Mouse (Mus musculus) heart, postnatal 4 days (tissue): ENCODE data around the gene Fgf23. TPM values are rescaled to one million over a fixed set of nuclear protein-coding genes. Genes with fewer than 3 reads are reported as not detected.

ENCODE experiments used
- DNase-seq: peaks from one replicate; pipeline ENCODE4 v3.0.0; 2021
- total RNA-seq, 2 experiments: library from RNA; stranded (reverse); gene quantifications; 2 replicates each; pipeline ENCODE4 v1.2.3; 2021

Fgf23 gene
- total RNA-seq, 2 experiments from 2014 or later = 0.14 TPM; not detected in 1

GRCm38 (mm10) chr6:127114753-127115456 lies 42.2 kb downstream of the Fgf23 start:
- DNase-seq = no peak

- peak; percentile 41 for DNase-seq
Observed at GRCm38 (mm10) chr6:127122221-127122806, 49.6 kb downstream of the Fgf23 start.

- no peak for DNase-seq
Observed at GRCm38 (mm10) chr6:127122996-127123395, 50.3 kb downstream of the Fgf23 start.

GRCm38 (mm10) chr6:127123506-127123905 lies 50.8 kb downstream of the Fgf23 start:
- DNase-seq = no peak

GRCm38 (mm10) chr6:127129659-127130058 lies 57.0 kb downstream of the Fgf23 start:
- DNase-seq = no peak

- DNase-seq = no peak
Observed at GRCm38 (mm10) chr6:127130377-127130776, 57.7 kb downstream of the Fgf23 start.

Other genes starting within 250 kb of the Fgf23 start
- gene Ndufa9, start 223.8 kb upstream of the Fgf23 start, total RNA-seq = 100 to 1,000 TPM; 459 to 475 TPM
- gene Akap3, start 219.8 kb upstream of the Fgf23 start, total RNA-seq = not detected
- gene Dyrk4, start 151.1 kb upstream of the Fgf23 start, total RNA-seq = not detected
- gene Rad51ap1, start 133.3 kb upstream of the Fgf23 start, total RNA-seq = 10 to 100 TPM; 16.0 to 17.2 TPM
- gene D6Wsu163e, start 132.9 kb upstream of the Fgf23 start, total RNA-seq = 10 to 100 TPM in 1 of 2 experiments, 1 to 10 TPM in 1; 9.4 to 11.6 TPM
- under 1 TPM; 0.14 to 0.23 TPM for gene Fgf6, start 57.3 kb upstream of the Fgf23 start, total RNA-seq
- gene Tigar, start 36.7 kb downstream of the Fgf23 start, total RNA-seq = 10 to 100 TPM; 29.4 to 32.9 TPM
- 100 to 1,000 TPM; 282 to 291 TPM for gene Ccnd2, start 79.3 kb downstream of the Fgf23 start, total RNA-seq